Mouse (Mus musculus) heart, embryonic 16.5 days (tissue): ENCODE measurements around the gene Camta1. TPM values are rescaled to one million over a fixed set of nuclear protein-coding genes. Genes with fewer than 3 reads are reported as not detected.

Source experiments
- ATAC-seq: fragments of 200-750 bp; cut with Nextera tagmentation; replicated peaks from 2 replicates; pipeline ENCODE4 v1.8.0; 2017; ENCODE audit warnings: moderate number of reproducible peaks; ENCODE audit not compliant: insufficient read depth, low FRiP score; ENCODE audit errors: extremely low read depth
- H3K27ac ChIP-seq: fragments of 300-500 bp; sonication (generic); 2 replicates; pipeline ENCODE4 v1.5.1; 2014; ENCODE audit warnings: mild to moderate bottlenecking, low read length, control low read depth, moderate library complexity
- H3K27me3 ChIP-seq: fragments of 300-500 bp; sonication (generic); 2 replicates; pipeline ENCODE4 v1.6.1; 2014; ENCODE audit warnings: low read length, mixed read lengths; ENCODE audit not compliant: control insufficient read depth, insufficient read depth
- H3K36me3 ChIP-seq: fragments of 300-500 bp; sonication (generic); 2 replicates; pipeline ENCODE4 v1.6.1; 2014; ENCODE audit not compliant: control insufficient read depth, insufficient read depth
- H3K4me1 ChIP-seq: fragments of 300-500 bp; sonication (generic); 2 replicates; pipeline ENCODE4 v1.6.1; 2014; ENCODE audit warnings: low read length, mixed read lengths; ENCODE audit not compliant: control insufficient read depth, insufficient read depth
- H3K4me2 ChIP-seq: fragments of 300-500 bp; sonication (generic); 2 replicates; pipeline ENCODE4 v1.6.1; 2014; ENCODE audit warnings: low read depth, mild to moderate bottlenecking, control low read depth, low read length
- H3K4me3 ChIP-seq: fragments of 300-500 bp; sonication (generic); 2 replicates; pipeline ENCODE4 v1.5.1; 2014; ENCODE audit warnings: mild to moderate bottlenecking, control low read depth, low read length
- H3K9ac ChIP-seq: fragments of 300-500 bp; sonication (generic); 2 replicates; pipeline ENCODE4 v1.6.1; 2014; ENCODE audit warnings: low read length, control low read depth
- H3K9me3 ChIP-seq: fragments of 300-500 bp; sonication (generic); replicated peaks from 2 replicates; pipeline ENCODE4 v1.6.1; 2016; ENCODE audit warnings: low read length; ENCODE audit not compliant: control insufficient read depth
- WGBS: fragments of 180-500 bp; shearing (Covaris S2); extraction: QIAGEN DNeasy Blood & Tissue Kit; methylation state at CpG from one replicate; pipeline ENCODE4 v1.1.7; 2014; 5-methylcytosine and 5-hydroxymethylcytosine counted together
- polyA plus RNA-seq: library from polyadenylated mRNA; unstranded; fragments of >200 nt; fragmentation: Nextera tagmentation; extraction: Ambion mirVana; gene quantifications from 2 replicates; pipeline ENCODE4 v1.2.1, GENCODE M21; 2015

The Camta1 gene
- polyA plus RNA-seq, 1 experiment from 2014 or later: 141 TPM

DNA sequence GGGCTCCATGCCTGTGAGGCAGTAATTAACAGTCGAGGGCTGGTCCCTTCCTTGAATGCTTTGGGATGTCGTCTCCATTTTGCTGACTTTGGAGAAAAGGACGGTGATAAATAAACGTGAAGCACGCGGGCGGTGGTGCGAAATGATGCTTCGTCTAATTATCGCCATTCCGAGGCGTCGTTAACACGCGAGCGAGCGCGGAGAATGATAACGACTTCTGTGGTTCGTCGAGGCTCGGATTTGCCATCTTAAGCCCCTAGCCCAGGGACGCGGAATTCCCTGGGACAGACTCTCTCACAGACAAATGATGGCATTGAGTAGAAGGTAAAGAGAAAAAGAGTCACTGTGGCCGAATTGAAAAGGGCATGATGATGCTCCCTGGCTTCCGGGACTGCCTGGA, 485.4 kb downstream of the Camta1 start:
- Histone ChIP-seq H3K27ac (no peak overlapping the region), H3K9me3 (no peaks in the 10 kb centered on the region), H3K4me1 (no peaks in the 10 kb centered on the region), H3K27me3 (no peaks in the 10 kb centered on the region), H3K4me2 (no peak overlapping the region), H3K36me3 (no peaks in the 10 kb centered on the region), H3K9ac (no peak overlapping the region), H3K4me3 (no peak overlapping the region)
- 82% methylated on average over 26 of the region's 26 CpGs for WGBS
- no peak for ATAC-seq

DNA sequence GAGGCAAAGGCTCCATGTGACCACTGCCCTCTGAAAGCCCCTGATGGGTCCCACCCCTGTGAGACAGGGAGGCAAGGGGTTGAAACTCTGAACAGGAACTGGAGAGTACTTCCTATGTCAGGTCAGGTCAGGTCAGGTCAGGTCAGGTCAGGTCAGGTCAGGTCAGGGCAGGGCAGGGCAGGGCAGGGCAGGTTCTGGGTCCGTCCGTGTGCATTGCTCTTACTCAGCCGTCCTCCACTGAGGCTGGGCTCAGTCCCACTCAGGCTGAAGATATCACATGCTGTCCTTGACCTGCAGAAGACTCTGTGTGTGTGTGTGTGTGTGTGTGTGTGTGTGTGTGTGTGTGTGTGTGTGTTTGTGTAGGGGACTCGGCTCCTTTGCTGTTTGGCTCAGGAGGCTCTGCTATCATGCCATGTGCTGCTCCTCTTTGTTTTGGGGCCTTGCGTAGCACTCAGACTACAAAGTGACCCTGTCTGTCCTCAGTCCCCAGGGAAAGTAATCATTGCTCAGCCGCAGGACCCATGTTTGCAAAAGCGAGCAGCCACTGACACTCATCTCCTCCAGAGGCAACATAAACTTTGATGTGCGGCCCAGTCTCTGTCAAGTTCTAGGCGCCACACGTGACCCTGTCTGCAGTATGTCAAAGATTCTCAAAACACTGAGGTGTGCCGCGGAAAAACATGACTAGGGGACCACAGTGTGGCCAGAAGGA, 488.7 kb downstream of the Camta1 start:
- Histone ChIP-seq H3K4me3 (no peak overlapping the region), H3K27ac (no peak overlapping the region), H3K36me3 (no peaks in the 10 kb centered on the region), H3K9ac (no peak overlapping the region), H3K9me3 (no peaks in the 10 kb centered on the region), H3K27me3 (no peaks in the 10 kb centered on the region), H3K4me1 (no peaks in the 10 kb centered on the region), H3K4me2 (no peak overlapping the region)
- WGBS: 66% methylated on average over 12 of the region's 12 CpGs
- no peak for ATAC-seq

DNA sequence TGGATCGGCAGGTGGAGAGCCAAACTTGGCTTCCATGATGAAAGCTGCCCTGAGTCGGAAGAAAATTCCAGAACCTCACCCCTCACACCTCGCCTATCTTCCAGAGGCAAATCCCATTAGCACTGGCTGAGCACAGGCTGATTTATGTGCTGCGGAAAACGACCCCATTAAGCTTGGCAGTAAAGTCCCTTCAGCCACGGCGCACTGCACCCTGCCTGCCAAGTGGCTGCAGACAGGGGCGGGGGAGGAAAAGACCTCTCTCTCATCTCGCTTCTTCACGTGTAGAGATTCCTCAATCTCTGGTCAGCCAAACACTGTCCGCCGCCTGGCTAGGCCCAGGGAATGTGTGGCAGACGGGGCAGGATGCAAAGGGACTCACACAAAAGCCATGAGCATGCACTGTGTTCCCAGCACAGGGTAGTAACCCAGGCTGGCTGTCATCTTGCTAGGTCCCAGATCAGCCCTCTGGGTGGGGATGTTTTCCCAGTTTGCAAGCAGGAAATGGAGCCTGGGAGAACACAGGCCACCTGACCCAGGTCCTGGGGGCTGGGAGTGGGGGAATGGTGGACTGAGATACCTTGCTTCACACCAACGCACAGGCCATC, 494.6 kb downstream of the Camta1 start:
- no peaks in the 10 kb centered on the region for H3K27me3 ChIP-seq
- H3K4me3 ChIP-seq: no peak overlapping the region
- 41% methylated on average over 14 of the region's 14 CpGs for WGBS
- ATAC-seq: no peak
- no peak overlapping the region for H3K4me2 ChIP-seq
- no peaks in the 10 kb centered on the region for H3K9me3 ChIP-seq
- no peak overlapping the region for H3K9ac ChIP-seq
- H3K4me1 ChIP-seq: no peaks in the 10 kb centered on the region
- H3K27ac ChIP-seq: no peak overlapping the region
- H3K36me3 ChIP-seq: no peaks in the 10 kb centered on the region

DNA sequence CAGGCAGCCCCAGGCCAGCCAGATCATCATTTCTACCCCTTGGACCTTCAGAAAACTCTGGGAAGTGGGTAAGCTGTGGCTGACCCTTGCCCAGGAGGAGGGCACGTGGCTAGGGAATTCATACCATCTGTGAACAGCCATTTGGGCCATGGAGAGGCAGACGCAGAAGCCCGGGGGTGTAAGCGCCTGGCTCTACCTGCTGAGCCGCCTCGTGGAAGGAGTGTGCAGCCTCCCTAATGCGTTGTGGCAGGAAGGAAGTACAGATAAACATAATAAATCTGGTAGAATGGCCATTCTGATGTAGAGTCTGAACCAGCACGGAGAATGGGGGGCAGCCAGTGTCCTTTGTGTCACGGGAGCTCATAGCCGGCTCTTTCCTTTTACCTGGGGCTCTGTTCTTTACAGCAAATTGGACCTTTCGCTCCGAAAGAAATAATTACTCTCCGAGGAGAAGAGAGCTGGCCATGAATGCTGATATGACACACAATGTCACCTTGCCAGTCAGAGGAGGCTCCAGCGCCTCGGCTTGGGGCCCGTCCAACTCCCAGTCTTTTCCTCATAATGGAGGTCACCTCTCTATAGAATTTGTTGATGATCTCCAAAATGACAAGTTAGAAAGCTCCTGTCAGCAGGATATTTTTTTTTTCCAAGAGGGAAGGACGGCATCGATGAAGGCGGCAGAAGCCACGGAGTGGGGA, 500.6 kb downstream of the Camta1 start:
- Histone ChIP-seq H3K27me3 (no peaks in the 10 kb centered on the region; the same call in none of the 2 replicates), H3K36me3 (no peaks in the 10 kb centered on the region), H3K4me2 (no peak overlapping the region), H3K4me3 (no peak overlapping the region), H3K9ac (no peak overlapping the region), H3K9me3 (no peaks in the 10 kb centered on the region), H3K4me1 (no peaks in the 10 kb centered on the region), H3K27ac (no peak overlapping the region)
- ATAC-seq: no peak
- 60% methylated on average over 20 of the region's 20 CpGs for WGBS

GRCm38 (mm10) chr4:151355505-151355904, 506.2 kb downstream of the Camta1 start:
- Histone ChIP-seq H3K4me1 (no peaks in the 10 kb centered on the region), H3K27ac (no peak overlapping the region), H3K4me2 (no peak overlapping the region), H3K4me3 (no peak overlapping the region), H3K27me3 (no peaks in the 10 kb centered on the region; the same call in none of the 2 replicates), H3K9me3 (no peaks in the 10 kb centered on the region), H3K36me3 (no peaks in the 10 kb centered on the region), H3K9ac (no peak overlapping the region)
- 43% methylated on average over 12 of the region's 12 CpGs for WGBS
- no peak for ATAC-seq

- H3K27ac ChIP-seq: no peak overlapping the region
- H3K4me2 ChIP-seq: no peak overlapping the region
- no peak overlapping the region for H3K4me3 ChIP-seq
- no peaks in the 10 kb centered on the region; the same call in none of the 2 replicates for H3K27me3 ChIP-seq
- 67% methylated on average over 2 of the region's 2 CpGs for WGBS
- H3K36me3 ChIP-seq: no peaks in the 10 kb centered on the region
- no peaks in the 10 kb centered on the region for H3K4me1 ChIP-seq
- ATAC-seq: no peak
- H3K9me3 ChIP-seq: no peaks in the 10 kb centered on the region; the same call in 1 of the 2 replicates
- no peak overlapping the region for H3K9ac ChIP-seq
Observed at GRCm38 (mm10) chr4:151352791-151353190, 508.9 kb downstream of the Camta1 start.

- Histone ChIP-seq H3K9ac (no peak overlapping the region), H3K9me3 (no peaks in the 10 kb centered on the region; the same call in 1 of the 2 replicates), H3K27ac (no peak overlapping the region), H3K4me3 (no peak overlapping the region), H3K4me2 (no peak overlapping the region), H3K27me3 (no peaks in the 10 kb centered on the region; the same call in none of the 2 replicates), H3K4me1 (no peaks in the 10 kb centered on the region), H3K36me3 (no peaks in the 10 kb centered on the region)
- 65% methylated on average over 4 of the region's 4 CpGs for WGBS
- ATAC-seq: no peak
Observed at GRCm38 (mm10) chr4:151352249-151352648, 509.4 kb downstream of the Camta1 start.

DNA sequence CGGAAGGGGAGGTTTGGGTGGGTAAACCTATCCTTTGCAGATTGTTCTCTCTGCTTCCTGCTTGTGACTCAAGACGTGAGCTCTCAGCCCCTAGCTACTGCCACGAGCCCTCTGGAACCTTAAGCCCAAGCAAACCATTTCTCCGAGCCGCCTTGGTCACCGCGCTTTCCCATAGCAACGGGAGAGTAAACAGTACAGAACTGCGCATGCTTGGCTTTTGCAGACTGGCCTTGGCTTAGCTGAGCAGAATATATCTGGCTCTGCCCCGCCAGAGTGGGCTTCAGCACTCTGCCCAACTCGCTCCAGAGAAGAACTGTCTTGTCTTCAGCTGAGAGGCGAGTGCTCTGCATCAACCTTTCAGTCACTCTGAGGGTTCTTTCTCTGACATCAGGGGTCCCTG, 509.9 kb downstream of the Camta1 start:
- 45% methylated on average over 12 of the region's 12 CpGs for WGBS
- Histone ChIP-seq H3K27me3 (no peaks in the 10 kb centered on the region; the same call in none of the 2 replicates), H3K4me3 (no peak overlapping the region), H3K4me2 (no peak overlapping the region), H3K4me1 (no peaks in the 10 kb centered on the region), H3K9me3 (no peaks in the 10 kb centered on the region; the same call in 1 of the 2 replicates), H3K9ac (no peak overlapping the region), H3K36me3 (no peaks in the 10 kb centered on the region), H3K27ac (no peak overlapping the region)
- no peak for ATAC-seq

- H3K27me3 ChIP-seq: no peaks in the 10 kb centered on the region
- no peak overlapping the region for H3K9ac ChIP-seq
- no peaks in the 10 kb centered on the region for H3K36me3 ChIP-seq
- H3K4me1 ChIP-seq: no peaks in the 10 kb centered on the region
- 76% methylated on average over 6 of the region's 6 CpGs for WGBS
- ATAC-seq: no peak
- peaks cover 3% of the 10 kb centered on the region; the same call in 1 of the 2 replicates for H3K9me3 ChIP-seq
- H3K4me2 ChIP-seq: no peak overlapping the region
- H3K27ac ChIP-seq: no peak overlapping the region
- H3K4me3 ChIP-seq: no peak overlapping the region
Observed at GRCm38 (mm10) chr4:151347620-151348019, 514.1 kb downstream of the Camta1 start.
